Mouse (Mus musculus) testis, adult 2 months (tissue): ENCODE data around the gene Gpr33.

ENCODE experiments used
- CTCF ChIP-seq: fragments of 200-500 bp; IDR thresholded peaks from 2 replicates; pipeline ENCODE4 v1.5.1; 2012; ENCODE audit warnings: low read depth, mild to moderate bottlenecking, inconsistent platforms, low read length, moderate library complexity; ENCODE audit not compliant: control insufficient read depth, insufficient read depth, insufficient replicate concordance
- POLR2A ChIP-seq: fragments of 200-500 bp; IDR thresholded peaks from 2 replicates; pipeline ENCODE4 v1.6.1; 2012; ENCODE audit warnings: low read depth, mild to moderate bottlenecking, inconsistent platforms, low read length, moderate library complexity; ENCODE audit not compliant: control insufficient read depth

GRCm38 (mm10) chr12:52013274-52013673 is 14.6 kb downstream of the Gpr33 start:
- no peak for TF ChIP-seq CTCF
- no peak for TF ChIP-seq POLR2A
